Mouse (Mus musculus) layer of hippocampus, adult 18-20 months (tissue): Measurements from ENCODE around the gene Creb3l4. TPM values are rescaled to one million over a fixed set of nuclear protein-coding genes. Genes with fewer than 3 reads are reported as not detected.
"Not testable (repeated sequence)": the region's sequence is repeated elsewhere in the genome, so short reads cannot be mapped to it uniquely, and the experiment has no call there.

Experiments used
- DNase-seq, 2 experiments: peaks; one replicate each; pipeline ENCODE4 v3.0.0; 2022; ENCODE audit warnings: low spot score in 2 of 2
- long read RNA-seq: library from polyadenylated mRNA; stranded (forward); transcript quantifications from one replicate; pipeline ENCODE4 v2.0.0, GENCODE M21; 2021
- total RNA-seq, 2 experiments: library from RNA; stranded (reverse); gene quantifications; 2 replicates each; pipeline ENCODE4 v1.2.3; 2021

Gene Creb3l4
- under 1 TPM in 1 of 2 experiments, not detected in 1; 0.41 TPM for total RNA-seq
- long read RNA-seq, partial matches to known transcripts = 0 of 1 reads
- long read RNA-seq, other reads (novel, unspliced or antisense) = 1 of 1 reads

DNA sequence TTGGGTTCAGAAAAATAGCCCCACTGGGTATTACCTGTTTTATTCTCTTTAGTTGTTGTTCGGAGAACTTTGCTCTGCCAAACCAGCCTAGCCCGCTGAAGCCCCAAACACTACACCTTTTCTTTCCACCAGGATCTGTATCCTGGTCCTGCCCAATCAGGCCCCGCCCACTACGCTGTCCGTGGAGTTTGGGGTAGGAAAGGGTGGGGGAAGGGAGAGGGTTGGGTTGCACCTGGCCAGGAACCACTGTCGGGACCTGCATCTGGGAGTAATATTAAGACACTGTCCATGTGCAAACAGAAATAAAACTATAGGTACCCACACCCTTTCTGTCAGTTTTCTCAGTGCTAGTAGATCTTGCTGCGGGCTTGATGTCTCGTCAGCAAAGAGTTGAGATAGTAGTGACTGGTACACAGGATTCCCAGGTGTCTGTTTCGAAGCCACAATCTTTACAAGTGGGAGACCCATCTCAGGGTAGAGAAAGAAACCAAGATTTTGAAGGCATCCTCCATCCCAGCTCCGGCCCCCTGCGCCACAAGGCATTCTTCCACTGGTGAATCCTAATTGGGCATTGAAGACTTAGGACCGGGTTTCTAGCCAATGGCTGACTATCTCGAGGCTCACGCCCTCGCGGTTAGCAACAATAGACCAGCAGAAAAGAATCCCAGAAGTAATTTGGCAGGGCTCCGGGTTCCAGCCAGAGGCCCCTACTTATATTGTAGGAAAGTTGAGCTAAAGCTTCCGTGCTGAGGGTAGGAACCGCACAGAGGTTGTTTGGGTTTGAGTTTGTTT, at the start of gene Creb3l4:
Gene Creb3l4, minus strand, starts transcription at position 529 of the 792 bp plus-strand sequence.
- peak in 1 of 2 experiments; percentile 35 for DNase-seq

DNA sequence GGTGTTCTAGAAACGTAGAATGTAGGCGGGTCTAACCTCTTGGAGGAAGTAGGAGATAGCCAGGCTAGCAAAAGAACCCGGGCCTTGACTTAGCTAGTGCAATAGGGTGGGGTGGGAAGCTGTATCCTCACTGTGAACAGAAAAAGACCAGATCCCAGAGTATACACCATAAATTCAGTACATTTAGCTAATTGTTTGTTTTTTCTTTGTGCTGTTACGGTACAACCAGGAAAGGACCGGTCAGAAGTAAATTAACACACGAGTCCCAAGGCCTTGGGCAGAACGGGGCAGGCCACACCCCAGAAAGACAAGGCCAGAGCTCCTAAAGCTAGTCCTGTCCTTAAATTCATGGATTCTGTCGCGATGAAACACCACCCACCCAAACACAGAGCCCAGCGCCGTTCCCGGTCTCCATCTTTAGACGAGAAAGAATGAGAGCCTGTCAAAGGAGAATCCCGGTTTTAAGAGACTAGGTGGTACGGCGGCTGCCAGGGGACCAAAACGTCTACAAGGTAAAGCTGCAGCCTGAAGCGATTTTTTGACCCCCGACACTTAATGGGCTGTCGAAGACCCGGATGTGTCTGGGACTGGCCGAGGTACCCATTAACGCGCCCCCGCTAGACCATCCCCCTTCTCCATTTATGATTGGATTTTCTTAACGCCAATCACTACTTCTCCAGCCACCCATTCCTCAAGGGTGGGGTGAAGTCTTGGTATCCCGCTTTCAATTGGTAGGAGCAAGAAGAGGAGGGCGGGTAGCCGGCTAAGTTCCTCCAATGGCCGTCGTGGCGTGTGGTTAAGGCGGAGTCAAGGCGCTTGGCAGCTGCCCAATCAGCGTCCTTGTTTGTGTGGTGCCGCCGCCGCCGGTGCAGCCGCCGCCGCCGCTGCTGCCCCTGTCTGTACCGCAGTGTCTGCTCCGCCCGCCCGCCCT, 49.3 kb upstream of the Creb3l4 start, which contains the start of gene Gatad2b:
Gene Gatad2b, plus strand, starts transcription at position 834 of the 931 bp plus-strand sequence.
- peak; percentile 99 to 100 for DNase-seq

DNA sequence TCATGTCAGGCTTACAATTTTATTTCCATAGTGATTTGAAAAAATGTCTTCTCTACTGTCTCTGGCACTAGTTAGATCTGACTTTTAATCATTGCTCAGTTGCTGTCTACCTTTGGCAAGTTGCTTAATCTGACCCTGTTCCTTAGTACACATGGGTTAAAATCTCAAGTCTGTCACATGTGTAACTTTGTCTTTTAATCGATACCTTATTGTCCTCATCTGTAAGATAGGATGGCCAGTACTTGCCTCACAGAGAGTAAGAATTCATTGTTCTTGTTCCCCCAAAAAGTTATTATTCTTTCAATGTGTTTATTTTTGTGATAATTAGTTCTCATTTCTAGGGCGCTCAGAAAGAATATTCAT, 48.7 kb upstream of the Creb3l4 start:
- DNase-seq = no peak

DNA sequence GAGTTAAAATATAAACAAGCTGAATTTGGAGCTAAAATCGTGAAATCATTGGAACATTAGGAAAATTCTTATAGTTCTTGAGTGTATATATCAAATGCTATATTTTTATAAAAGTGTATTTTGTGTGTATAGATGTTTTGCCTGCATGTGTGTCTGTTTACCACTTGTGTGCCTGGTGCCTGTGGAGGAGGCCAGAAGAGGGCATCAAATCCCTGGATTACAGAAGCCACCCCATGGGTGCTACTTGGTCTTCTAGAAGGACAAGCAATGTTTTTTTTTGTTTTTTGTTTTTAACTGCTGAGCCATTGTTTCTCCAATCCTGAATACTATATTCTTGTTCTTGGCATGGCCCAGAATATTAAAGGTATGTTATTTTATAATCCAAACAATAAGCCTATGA, 47.3 kb upstream of the Creb3l4 start:
- no peak for DNase-seq

DNA sequence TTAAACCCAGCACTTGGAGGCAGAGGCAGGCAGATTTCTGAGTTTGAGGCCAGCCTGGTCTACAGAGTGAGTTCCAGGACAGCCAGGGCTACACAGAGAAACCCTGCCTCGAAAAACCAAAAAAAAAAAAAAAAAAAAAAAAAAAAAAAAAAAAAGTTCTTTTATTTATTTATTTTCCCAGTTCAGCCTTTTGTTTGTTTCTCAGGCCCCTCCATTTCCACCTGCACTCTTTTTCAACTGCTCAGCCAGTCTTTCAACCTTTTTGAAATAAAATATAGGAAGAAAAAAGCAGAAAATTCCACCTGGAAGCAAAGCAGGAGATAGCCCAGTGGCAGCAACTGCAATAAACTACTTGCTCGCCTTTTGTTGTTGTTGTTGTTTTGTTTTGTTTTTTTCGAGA, 46.1 kb upstream of the Creb3l4 start:
- DNase-seq = not testable (repeated sequence)

DNA sequence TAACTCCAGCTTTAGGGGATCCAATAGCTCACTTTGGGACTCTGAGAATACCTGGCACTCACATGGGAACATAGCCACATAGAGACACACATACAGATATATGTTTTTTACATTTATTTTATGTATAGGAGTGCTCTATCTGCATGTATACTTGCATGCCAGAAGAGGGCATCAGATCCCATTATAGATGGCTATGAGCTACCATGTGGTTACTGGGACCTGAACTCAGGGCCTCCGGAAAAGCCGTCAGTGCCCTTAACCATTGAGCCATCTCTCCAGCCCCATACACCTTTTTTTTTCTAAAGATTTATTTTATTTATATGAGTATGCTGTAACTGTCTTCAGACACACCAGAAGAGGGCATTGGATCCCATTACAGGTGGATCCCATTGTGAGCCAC, 40.8 kb upstream of the Creb3l4 start:
- DNase-seq = no peak

DNA sequence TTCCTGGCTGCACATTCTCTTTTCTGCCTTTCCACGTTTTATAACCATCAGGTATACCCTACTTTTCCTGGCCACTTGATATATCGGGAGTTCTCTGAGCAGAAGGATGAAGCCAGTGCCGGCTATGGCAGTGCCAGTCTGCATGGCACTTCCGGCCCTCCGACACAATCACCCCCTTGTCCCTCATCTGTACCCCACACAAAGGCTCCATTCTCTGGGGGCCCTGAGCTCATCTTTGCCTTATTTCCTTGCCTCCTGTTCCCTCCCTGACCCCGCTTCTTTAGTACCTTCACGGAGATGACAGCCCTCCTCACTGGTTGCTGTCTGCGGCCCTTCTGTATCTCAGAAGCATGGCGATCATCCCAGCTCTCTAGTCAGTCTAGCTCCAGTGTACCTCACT, 37.4 kb upstream of the Creb3l4 start:
- DNase-seq = peak in 1 of 2 experiments; percentile 45

DNA sequence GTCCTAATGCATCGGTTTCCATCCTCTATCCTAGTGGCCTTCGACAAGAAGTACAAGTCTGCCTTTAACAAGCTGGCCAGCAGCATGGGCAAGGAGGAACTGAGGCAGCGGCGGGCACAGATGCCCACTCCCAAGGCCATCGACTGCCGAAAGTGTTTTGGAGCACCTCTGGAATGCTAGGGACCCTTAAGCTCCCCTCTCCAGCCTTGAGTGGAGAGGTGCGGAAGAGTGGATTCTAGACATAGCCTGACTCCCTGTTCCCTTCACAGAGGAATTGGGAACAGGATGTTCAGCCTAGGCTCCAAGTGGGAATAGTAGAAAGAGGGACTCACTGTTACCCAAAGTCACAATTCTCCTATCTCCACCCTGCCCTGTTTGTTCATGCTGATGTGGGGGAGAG, 36.4 kb upstream of the Creb3l4 start:
- DNase-seq = no peak

DNA sequence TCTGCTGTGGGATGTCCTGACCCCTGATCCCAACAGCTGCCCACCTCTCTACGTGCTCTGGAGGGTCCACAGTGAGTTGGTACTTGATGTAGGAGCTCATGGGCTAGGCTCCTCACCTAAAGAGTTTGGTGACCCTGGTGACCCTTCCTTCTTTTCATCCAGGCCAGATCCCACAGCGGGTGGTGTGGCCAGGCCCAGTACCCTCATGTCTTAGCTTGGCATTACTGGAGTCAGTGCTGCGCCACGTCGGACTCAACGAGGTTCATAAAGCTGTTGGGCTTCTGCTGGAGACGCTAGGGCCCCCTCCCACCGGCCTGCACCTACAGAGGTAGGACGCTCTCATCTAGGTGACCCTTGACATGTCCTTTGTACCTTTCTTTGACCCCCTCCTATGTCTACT, 35.9 kb upstream of the Creb3l4 start:
- DNase-seq = no peak

DNA sequence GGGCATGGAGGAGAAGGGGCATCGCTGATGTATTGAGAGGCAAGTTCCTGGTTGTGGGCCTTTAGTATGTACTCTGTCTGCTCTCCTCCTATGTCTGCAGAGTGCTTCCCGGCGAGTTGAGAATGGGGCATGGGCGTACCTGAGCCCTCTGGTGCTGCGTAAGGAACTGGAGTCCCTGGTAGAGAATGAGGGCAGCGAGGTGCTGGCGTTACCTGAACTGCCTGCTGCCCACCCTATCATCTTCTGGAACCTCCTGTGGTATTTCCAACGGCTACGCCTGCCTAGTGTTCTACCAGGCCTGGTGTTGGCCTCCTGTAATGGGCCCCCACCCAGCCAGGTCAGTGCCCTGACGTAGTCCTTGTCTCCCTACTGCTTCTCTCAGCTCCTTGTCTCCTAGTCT, 34.9 kb upstream of the Creb3l4 start:
- no peak for DNase-seq

DNA sequence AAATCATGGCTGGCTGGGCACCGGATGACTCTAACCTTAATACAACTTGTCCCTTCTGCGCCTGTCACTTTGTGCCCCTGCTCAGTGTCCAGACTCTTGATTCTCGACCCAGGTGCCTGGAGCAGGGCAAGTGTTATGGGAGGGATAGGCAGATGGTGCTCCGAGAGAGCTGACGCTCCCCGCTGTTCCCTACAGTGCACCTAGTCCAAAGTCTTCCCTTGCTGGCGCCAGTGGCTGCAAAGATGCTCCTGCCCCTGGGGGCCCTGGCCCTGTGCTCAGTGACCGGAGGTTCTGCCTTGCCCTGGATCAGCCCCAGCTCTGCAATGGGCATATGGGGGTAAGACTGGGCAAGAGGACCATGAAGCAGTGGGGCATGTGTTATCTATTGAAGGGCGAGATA, 34.5 kb upstream of the Creb3l4 start:
- no peak for DNase-seq

DNA sequence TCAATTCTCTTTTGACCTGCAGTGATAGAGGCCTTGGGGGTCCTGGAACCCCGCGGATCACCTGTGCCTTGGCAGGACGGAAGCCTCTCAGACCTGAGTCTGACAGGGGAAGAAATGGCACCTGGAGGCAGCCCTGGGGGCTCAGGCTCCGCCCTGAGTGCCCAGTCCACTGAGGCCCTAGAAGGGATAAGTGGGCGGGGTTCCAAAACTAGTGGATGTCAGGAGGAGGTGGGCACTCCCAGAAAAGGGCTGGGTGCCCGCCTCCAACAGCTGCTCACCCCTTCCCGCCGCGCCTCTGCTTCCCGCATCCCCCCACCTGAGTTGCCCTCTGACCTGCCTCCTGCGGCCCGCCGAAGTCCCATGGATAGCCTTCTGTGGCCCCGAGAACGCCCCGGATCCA, 33.5 kb upstream of the Creb3l4 start:
- no peak for DNase-seq

DNA sequence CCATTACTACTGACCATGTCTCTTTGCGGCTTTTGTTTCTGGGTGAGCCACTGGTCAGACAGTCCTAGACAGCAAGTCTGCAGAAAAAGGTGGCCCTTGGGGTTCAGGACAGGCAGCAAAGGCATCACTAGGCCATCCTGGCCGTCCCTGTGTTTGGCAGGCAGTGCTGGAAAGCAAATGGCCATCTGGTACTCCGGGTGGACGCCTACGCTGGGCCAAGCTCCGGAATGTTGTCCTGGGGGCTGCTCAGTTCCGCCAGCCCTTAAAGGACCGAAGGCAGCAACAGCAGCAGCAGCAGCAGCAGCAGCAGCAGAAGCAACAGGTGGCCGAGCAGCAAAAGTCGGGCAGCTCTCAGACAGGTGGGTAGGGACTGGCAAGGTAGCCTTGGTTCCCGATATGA, 32.0 kb upstream of the Creb3l4 start:
- DNase-seq = no peak

DNA sequence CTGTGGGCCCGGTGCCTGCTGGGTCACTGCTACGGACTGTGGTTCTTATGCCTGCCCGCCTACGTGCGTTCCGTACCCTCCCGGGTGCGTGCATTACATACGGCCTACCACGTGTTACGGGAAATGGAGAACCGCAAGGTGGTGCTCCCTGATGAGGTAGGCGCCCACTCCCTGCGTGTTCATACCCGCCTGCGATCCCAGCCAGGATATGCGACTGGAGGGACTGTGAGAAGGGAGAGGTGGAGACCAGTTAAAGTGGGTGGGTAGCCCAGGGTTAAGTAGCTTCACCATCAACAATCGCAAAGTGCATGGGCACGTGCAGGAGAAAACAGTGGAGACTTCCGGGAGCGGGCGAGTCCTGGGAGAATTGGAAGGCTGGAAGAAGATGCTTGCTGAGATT, 30.5 kb upstream of the Creb3l4 start:
- no peak for DNase-seq

DNA sequence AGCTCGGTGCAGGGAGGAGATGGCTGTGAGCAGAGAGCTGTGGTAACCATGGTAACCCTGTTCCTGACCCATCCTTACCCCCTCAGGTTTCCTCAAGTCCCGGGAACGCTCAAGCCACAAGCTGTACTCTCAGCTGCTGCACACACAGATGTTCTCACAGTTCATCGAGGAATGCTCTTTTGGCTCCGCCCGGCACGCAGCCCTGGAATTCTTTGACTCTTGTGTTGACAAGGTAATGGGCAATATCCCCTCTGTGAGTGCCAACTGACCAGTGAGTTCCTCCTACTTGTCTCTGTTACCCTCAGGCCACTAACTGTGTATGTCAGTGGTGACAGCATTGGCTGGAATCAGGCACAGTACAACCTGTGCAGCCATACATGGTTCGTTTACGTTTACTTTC, 28.9 kb upstream of the Creb3l4 start:
- no peak for DNase-seq

DNA sequence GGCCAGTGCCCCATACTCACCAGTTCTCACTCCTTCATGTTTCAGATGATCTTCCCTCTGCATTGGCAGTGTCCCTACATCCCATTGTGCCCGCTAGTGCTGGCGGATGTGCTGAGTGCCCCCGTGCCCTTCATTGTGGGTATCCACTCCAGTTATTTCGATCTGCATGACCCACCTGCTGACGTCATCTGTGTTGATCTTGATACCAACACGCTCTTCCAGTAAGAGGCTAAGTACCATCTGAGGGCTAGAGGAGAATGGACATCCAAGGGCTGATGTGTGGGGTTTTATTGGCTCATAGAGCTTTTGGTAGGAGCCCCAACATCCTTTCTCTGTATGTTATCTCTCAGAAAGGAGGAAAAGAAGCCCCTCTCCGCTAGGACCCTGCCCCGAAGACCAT, 27.5 kb upstream of the Creb3l4 start:
- no peak for DNase-seq

DNA sequence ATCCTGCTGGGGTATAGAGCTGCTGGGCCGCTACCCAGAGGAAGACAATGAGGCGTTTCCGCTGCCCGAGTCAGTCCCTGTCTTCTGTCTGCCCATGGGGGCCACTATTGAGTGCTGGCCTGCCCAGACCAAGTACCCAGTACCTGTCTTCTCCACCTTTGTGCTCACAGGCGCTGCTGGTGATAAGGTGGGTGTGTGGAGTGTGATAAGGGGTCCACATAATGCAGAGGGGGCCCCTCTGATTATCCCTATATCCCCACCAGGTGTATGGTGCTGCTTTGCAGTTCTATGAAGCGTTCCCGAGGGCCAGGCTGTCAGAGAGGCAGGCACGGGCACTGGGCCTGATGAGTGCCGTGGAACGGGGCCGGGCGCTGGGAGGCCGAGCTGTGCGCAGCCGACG, 25.7 kb upstream of the Creb3l4 start:
- no peak for DNase-seq

DNA sequence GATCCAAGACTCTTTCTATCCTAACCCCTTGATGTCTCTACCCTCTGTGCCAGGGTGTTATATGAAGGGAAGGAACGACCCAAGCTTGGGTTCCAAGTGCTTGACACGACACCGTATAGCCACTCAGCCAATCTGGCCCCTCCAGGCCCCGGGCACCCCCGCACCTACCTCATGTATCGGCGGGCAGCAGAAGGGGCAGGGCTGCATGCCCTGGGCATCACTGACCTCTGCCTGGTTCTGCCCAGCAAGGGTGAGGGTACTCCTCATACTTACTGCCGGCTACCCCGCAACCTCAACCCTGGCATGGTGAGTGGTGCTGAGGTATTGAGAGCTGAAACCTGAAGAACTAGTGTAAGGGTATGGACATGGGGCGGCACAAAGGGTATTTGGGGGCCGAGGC, 24.9 kb upstream of the Creb3l4 start:
- no peak for DNase-seq

DNA sequence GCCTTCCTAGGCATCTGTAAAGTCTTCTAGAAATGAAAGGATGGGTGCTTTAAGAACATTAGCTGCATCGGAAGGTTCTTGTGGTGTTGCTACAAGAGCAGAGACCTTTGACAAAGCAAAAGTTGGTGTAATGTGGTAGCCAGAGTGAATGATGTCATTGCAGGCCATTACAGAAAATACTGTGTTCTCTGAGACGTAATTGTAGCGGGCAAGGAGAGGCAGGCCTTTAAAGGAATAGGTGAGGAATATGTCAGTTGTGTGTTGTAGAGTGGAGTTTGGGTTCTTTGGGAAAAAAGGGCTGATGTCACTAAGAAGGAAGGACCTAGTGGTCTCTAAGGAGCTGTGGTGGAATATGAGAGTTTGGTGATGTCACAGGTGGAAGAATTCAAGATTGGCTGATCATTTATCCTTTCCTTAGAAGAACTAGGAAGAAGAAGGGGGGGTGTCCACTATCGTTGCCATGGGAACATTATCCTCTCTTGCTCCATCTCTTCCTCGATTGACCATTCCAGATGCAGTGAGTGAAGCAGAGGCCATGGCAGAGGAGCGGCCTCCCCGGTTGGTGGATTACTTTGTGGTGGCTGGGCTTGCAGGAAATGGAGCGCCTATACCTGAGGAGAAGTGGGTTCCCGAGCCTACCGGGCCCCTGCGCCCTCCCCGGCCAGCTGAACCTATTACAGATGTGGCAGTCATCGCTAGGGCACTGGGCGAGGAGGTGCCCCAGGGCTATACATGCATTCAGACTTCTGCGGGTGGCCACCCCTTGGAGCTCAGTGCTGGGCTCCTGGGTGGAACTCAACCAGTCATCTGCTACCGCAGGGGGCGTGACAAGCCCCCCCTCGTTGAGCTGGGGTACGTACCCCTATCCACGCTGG, 23.8 kb upstream of the Creb3l4 start:
- DNase-seq = no peak

DNA sequence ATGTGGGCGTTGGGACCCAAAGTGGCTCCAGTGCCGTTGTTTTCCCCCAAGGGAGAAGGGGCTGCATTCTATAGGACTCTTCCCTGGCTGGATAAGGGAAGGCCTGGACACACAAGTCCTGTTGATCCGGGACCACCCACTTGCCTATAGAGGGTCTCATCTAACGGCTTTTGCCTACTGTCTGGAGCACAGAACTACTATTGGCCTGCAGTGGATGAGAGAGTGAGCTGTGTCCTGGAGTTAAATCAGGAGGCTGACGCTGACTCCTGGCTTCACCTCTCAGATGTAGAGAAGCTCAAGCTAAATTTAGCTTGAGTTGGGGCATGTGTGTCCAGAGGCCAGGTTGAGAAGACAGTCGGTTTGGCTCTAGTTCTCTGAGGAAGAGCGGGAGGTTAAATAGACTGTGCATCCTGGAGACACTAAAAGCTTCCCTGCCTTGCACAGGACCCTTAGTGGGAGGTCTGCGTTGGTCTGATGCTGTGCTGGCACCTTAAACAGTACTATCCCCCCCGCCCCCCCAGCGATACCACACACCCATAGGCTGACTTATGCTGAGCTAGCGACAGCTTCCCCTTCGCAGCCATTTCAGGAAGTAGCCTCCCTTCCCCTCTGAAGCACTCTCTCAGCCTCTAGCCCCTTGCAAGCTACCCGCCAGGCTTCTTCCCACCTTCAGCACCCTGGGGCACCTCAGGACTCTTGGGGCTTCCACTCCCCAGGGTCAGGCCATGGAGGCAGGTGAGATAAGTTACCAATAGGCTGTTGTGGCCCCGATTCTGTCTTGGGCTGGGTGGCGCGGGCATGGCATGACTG, 22.8 kb upstream of the Creb3l4 start:
- DNase-seq = no peak
